Mouse (Mus musculus): ENCODE results near the gene Tuba8.

DNA sequence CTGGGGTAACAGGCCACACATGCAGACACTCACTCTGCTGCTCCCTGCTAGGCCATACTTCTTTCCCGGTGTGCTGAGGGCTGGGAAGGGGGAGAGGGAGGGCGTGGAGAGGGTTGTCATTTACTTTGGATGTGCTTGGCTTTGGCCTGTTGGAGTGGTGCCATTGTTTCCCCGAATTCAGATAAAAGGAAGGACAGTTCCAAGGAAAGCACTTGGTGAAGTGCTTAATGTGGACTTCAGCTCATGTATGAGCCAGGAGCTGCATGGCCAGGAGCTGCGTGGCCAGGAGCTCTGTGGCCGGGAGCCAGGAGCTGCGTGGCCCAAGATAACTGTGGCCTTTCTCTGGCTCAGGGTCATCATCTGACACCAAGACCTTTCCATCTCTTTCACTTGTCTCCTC is 39.4 kb upstream of the Tuba8 start:
- no peak for TF ChIP-seq CTCF (conservative IDR thresholded peaks at IDR 0.05; ENCODE audit: low read length)
- no peak for TF ChIP-seq NANOG (IDR thresholded peaks at IDR 0.05; ENCODE audit: borderline replicate concordance, low read length)
